Mouse (Mus musculus) heart, adult 2 months (tissue): ENCODE measurements around the gene Slc22a6.

Experiments used
- CTCF ChIP-seq: fragments of 200-600 bp; IDR thresholded peaks from 2 replicates; pipeline ENCODE4 v1.8.1; 2022; ENCODE audit warnings: antibody characterized with exemption, mild to moderate bottlenecking, moderate library complexity
- EP300 ChIP-seq: fragments of 200-500 bp; IDR thresholded peaks from 2 replicates; pipeline ENCODE4 v1.6.1; 2011; ENCODE audit warnings: low read depth, low read length, control low read depth; ENCODE audit not compliant: insufficient read depth
- POLR2A ChIP-seq: fragments of 200-500 bp; IDR thresholded peaks from 2 replicates; pipeline ENCODE4 v1.6.1; 2011; ENCODE audit warnings: mild to moderate bottlenecking, low read depth, low read length, control low read depth; ENCODE audit not compliant: insufficient read depth

GRCm38 (mm10) chr19:8587315-8587714, 30.5 kb upstream of the Slc22a6 start:
- TF ChIP-seq EP300 (no peak), POLR2A (no peak), CTCF (no peak)
